Mouse (Mus musculus): ENCODE measurements around the gene Tmem126b. TPM values are rescaled to one million over a fixed set of nuclear protein-coding genes. Genes with fewer than 3 reads are reported as not detected.

Tmem126b gene
- polyA plus RNA-seq, 1 experiment: 33.5 TPM

GRCm38 (mm10) chr7:90460930-90461329 is 14.9 kb downstream of the Tmem126b start:
- Histone ChIP-seq H3K27ac (ENCODE audit: insufficient read depth, low read length) (no peak overlapping the region), H3K4me1 (ENCODE audit: control insufficient read depth, insufficient read depth, low read length) (no peaks in the 10 kb centered on the region), H3K4me3 (replicated peaks; ENCODE audit: insufficient read depth, low read depth, low read length) (no peak overlapping the region), H3K27me3 (ENCODE audit: control insufficient read depth, insufficient read depth, low read length) (no peaks in the 10 kb centered on the region)
- no peak for DNase-seq
- WGBS: 18% methylated on average over 14 of the region's 14 CpGs
- TF ChIP-seq POLR2A (IDR thresholded peaks at IDR 0.05; ENCODE audit: borderline replicate concordance, insufficient read depth, low read length) (no peak), CTCF (IDR thresholded peaks at IDR 0.05; ENCODE audit: borderline replicate concordance, insufficient read depth, low read depth, low read length) (peak; percentile 26; the same call in 1 of the 2 replicates)

- whole genome bisulfite sequencing: 29% methylated on average over 10 of the region's 10 CpGs
- no peak for TF ChIP-seq CTCF (IDR thresholded peaks at IDR 0.05; ENCODE audit: borderline replicate concordance, insufficient read depth, low read depth, low read length)
- no peak for TF ChIP-seq POLR2A (IDR thresholded peaks at IDR 0.05; ENCODE audit: borderline replicate concordance, insufficient read depth, low read length)
- H3K27ac ChIP-seq (ENCODE audit: insufficient read depth, low read length): no peak overlapping the region
- no peak overlapping the region for H3K4me3 ChIP-seq (replicated peaks; ENCODE audit: insufficient read depth, low read depth, low read length)
- H3K27me3 ChIP-seq (ENCODE audit: control insufficient read depth, insufficient read depth, low read length): no peaks in the 10 kb centered on the region
- DNase-seq: no peak
- H3K4me1 ChIP-seq (ENCODE audit: control insufficient read depth, insufficient read depth, low read length): no peaks in the 10 kb centered on the region
Measured at GRCm38 (mm10) chr7:90460330-90460729, 15.5 kb downstream of the Tmem126b start.

- Histone ChIP-seq H3K4me1 (ENCODE audit: control insufficient read depth, insufficient read depth, low read length) (no peaks in the 10 kb centered on the region), H3K27me3 (ENCODE audit: control insufficient read depth, insufficient read depth, low read length) (no peaks in the 10 kb centered on the region), H3K4me3 (replicated peaks; ENCODE audit: insufficient read depth, low read depth, low read length) (peak overlapping the region; percentile 75), H3K27ac (ENCODE audit: insufficient read depth, low read length) (peak overlapping the region; percentile 80)
- DNase-seq: peak in 1 of 2 experiments; percentile 37
- TF ChIP-seq POLR2A (IDR thresholded peaks at IDR 0.05; ENCODE audit: borderline replicate concordance, insufficient read depth, low read length) (no peak), CTCF (IDR thresholded peaks at IDR 0.05; ENCODE audit: borderline replicate concordance, insufficient read depth, low read depth, low read length) (no peak)
- WGBS: 4% methylated on average over 10 of the region's 10 CpGs
Measured at GRCm38 (mm10) chr7:90457517-90457916, 18.3 kb downstream of the Tmem126b start.

GRCm38 (mm10) chr7:90456845-90457468 is 18.8 kb downstream of the Tmem126b start, which contains the start of gene Tmem126a:
TSS of gene Tmem126a (minus strand) at chr7:90457229.
- peak; percentile 92 for TF ChIP-seq POLR2A (IDR thresholded peaks at IDR 0.05; ENCODE audit: borderline replicate concordance, insufficient read depth, low read length)
- 0 out of 2 replicates have a peak, but pooled peaks have one; percentile 12 for TF ChIP-seq CTCF (IDR thresholded peaks at IDR 0.05; ENCODE audit: borderline replicate concordance, insufficient read depth, low read depth, low read length)
- WGBS: under 1% methylated on average over 41 of the region's 41 CpGs
- H3K27me3 ChIP-seq (ENCODE audit: control insufficient read depth, insufficient read depth, low read length): no peaks in the 10 kb centered on the region
- H3K4me1 ChIP-seq (ENCODE audit: control insufficient read depth, insufficient read depth, low read length): no peaks in the 10 kb centered on the region
- peak within 1 kb of the TSS; percentile 75 for H3K4me3 ChIP-seq (replicated peaks; ENCODE audit: insufficient read depth, low read depth, low read length)
- peak within 1 kb of the TSS; percentile 80 for H3K27ac ChIP-seq (ENCODE audit: insufficient read depth, low read length)
- peak; percentile 88 to 89 for DNase-seq

GRCm38 (mm10) chr7:90456149-90456844 is 19.5 kb downstream of the Tmem126b start:
- no peak overlapping the region for H3K27ac ChIP-seq (ENCODE audit: insufficient read depth, low read length)
- no peaks in the 10 kb centered on the region for H3K27me3 ChIP-seq (ENCODE audit: control insufficient read depth, insufficient read depth, low read length)
- H3K4me3 ChIP-seq (replicated peaks; ENCODE audit: insufficient read depth, low read depth, low read length): peak overlapping the region; percentile 75
- TF ChIP-seq POLR2A (IDR thresholded peaks at IDR 0.05; ENCODE audit: borderline replicate concordance, insufficient read depth, low read length) (no peak), CTCF (IDR thresholded peaks at IDR 0.05; ENCODE audit: borderline replicate concordance, insufficient read depth, low read depth, low read length) (no peak)
- no peaks in the 10 kb centered on the region for H3K4me1 ChIP-seq (ENCODE audit: control insufficient read depth, insufficient read depth, low read length)
- WGBS: 8% methylated on average over 7 of the region's 7 CpGs
- peak in 1 of 2 experiments; percentile 16 for DNase-seq

GRCm38 (mm10) chr7:90444206-90444605 is 31.6 kb downstream of the Tmem126b start:
- no peak for TF ChIP-seq CTCF (IDR thresholded peaks at IDR 0.05; ENCODE audit: borderline replicate concordance, insufficient read depth, low read depth, low read length)
- no peak for TF ChIP-seq POLR2A (IDR thresholded peaks at IDR 0.05; ENCODE audit: borderline replicate concordance, insufficient read depth, low read length)
- Histone ChIP-seq H3K4me1 (ENCODE audit: control insufficient read depth, insufficient read depth, low read length) (no peaks in the 10 kb centered on the region), H3K27me3 (ENCODE audit: control insufficient read depth, insufficient read depth, low read length) (no peaks in the 10 kb centered on the region), H3K4me3 (replicated peaks; ENCODE audit: insufficient read depth, low read depth, low read length) (peak overlapping the region; percentile 60), H3K27ac (ENCODE audit: insufficient read depth, low read length) (no peak overlapping the region)
- no peak for DNase-seq
- under 1% methylated on average over 6 of the region's 6 CpGs for WGBS

GRCm38 (mm10) chr7:90443101-90444091 is 32.4 kb downstream of the Tmem126b start:
- no peaks in the 10 kb centered on the region for H3K4me1 ChIP-seq (ENCODE audit: control insufficient read depth, insufficient read depth, low read length)

More at GRCm38 (mm10) chr7:90443101-90444091, 32.4 kb downstream of the Tmem126b start:
- Histone ChIP-seq H3K27me3 (ENCODE audit: control insufficient read depth, insufficient read depth, low read length) (no peaks in the 10 kb centered on the region), H3K4me3 (replicated peaks; ENCODE audit: insufficient read depth, low read depth, low read length) (peak overlapping the region; percentile 60), H3K27ac (ENCODE audit: insufficient read depth, low read length) (peak overlapping the region; percentile 82)
- WGBS: under 1% methylated on average over 123 of the region's 123 CpGs
- TF ChIP-seq POLR2A (IDR thresholded peaks at IDR 0.05; ENCODE audit: borderline replicate concordance, insufficient read depth, low read length) (no peak), CTCF (IDR thresholded peaks at IDR 0.05; ENCODE audit: borderline replicate concordance, insufficient read depth, low read depth, low read length) (no peak)
- DNase-seq: peak; percentile 80 to 82
